Mouse (Mus musculus): ENCODE measurements around the gene Zfp804a. TPM values are rescaled to one million over a fixed set of nuclear protein-coding genes. Genes with fewer than 3 reads are reported as not detected.

Gene Zfp804a
- polyA plus RNA-seq, 1 experiment, result not detected

- 56% methylated on average over 2 of the region's 2 CpGs for WGBS
- Histone ChIP-seq H3K4me3 (replicated peaks; ENCODE audit: control insufficient read depth, low read depth, low read length) (no peak overlapping the region), H3K27ac (ENCODE audit: control insufficient read depth, insufficient read depth, low read depth, low read length, poor library complexity) (no peak overlapping the region), H3K4me1 (ENCODE audit: control insufficient read depth, insufficient read depth, low read length) (no peaks in the 10 kb centered on the region)
- TF ChIP-seq CTCF (IDR thresholded peaks at IDR 0.05; ENCODE audit: control insufficient read depth, insufficient read depth, low read length) (no peak), POLR2A (IDR thresholded peaks at IDR 0.05; ENCODE audit: borderline replicate concordance, control insufficient read depth, low read depth, low read length) (no peak)
Observed at GRCm38 (mm10) chr2:82294932-82295493, 242.0 kb downstream of the Zfp804a start.

Measured in bone marrow, adult 2 months (tissue).